Mouse (Mus musculus) neural tube, embryonic 13.5 days (tissue): Measurements from ENCODE around the gene Prss48. TPM values are rescaled to one million over a fixed set of nuclear protein-coding genes. Genes with fewer than 3 reads are reported as not detected.

Source experiments
- ATAC-seq: fragments of 200-750 bp; cut with Nextera tagmentation; 2 replicates; pipeline ENCODE4 v1.8.0; 2017; ENCODE audit warnings: low read depth, mild to moderate bottlenecking, moderate TSS enrichment, moderate library complexity
- H3K27ac ChIP-seq: fragments of 300-500 bp; sonication (generic); replicated peaks from 2 replicates; pipeline ENCODE4 v1.5.1; 2015; ENCODE audit warnings: moderate library complexity, mild to moderate bottlenecking, inconsistent platforms
- H3K27me3 ChIP-seq: fragments of 300-500 bp; sonication (generic); 2 replicates; pipeline ENCODE4 v1.6.1; 2015; ENCODE audit warnings: mild to moderate bottlenecking, inconsistent platforms
- H3K36me3 ChIP-seq: fragments of 300-500 bp; sonication (generic); 2 replicates; pipeline ENCODE4 v1.6.1; 2015; ENCODE audit warnings: mild to moderate bottlenecking, inconsistent platforms
- H3K4me1 ChIP-seq: fragments of 300-500 bp; sonication (generic); replicated peaks from 2 replicates; pipeline ENCODE4 v1.6.1; 2015; ENCODE audit warnings: inconsistent platforms
- H3K4me2 ChIP-seq: fragments of 300-500 bp; sonication (generic); 2 replicates; pipeline ENCODE4 v1.6.1; 2015; ENCODE audit warnings: inconsistent platforms, mild to moderate bottlenecking, moderate library complexity
- H3K4me3 ChIP-seq: fragments of 300-500 bp; sonication (generic); 2 replicates; pipeline ENCODE4 v1.5.1; 2015; ENCODE audit warnings: mild to moderate bottlenecking, inconsistent platforms
- H3K9ac ChIP-seq: fragments of 300-500 bp; sonication (generic); 2 replicates; pipeline ENCODE4 v1.6.1; 2015; ENCODE audit warnings: moderate library complexity, mild to moderate bottlenecking, inconsistent platforms
- H3K9me3 ChIP-seq: fragments of 300-500 bp; sonication (generic); 2 replicates; pipeline ENCODE4 v1.6.1; 2016; ENCODE audit warnings: inconsistent platforms
- WGBS: fragments of 180-500 bp; shearing (Covaris S2); methylation state at CpG from one replicate; pipeline ENCODE4 v1.1.7; 2015; 5-methylcytosine and 5-hydroxymethylcytosine counted together
- polyA plus RNA-seq: library from polyadenylated mRNA; unstranded; fragments of >200 nt; fragmentation: Nextera tagmentation; extraction: Ambion mirVana; gene quantifications from 2 replicates; pipeline ENCODE4 v1.2.1, GENCODE M21; 2015

The Prss48 gene
- polyA plus RNA-seq, 1 experiment from 2014 or later, result not detected

DNA sequence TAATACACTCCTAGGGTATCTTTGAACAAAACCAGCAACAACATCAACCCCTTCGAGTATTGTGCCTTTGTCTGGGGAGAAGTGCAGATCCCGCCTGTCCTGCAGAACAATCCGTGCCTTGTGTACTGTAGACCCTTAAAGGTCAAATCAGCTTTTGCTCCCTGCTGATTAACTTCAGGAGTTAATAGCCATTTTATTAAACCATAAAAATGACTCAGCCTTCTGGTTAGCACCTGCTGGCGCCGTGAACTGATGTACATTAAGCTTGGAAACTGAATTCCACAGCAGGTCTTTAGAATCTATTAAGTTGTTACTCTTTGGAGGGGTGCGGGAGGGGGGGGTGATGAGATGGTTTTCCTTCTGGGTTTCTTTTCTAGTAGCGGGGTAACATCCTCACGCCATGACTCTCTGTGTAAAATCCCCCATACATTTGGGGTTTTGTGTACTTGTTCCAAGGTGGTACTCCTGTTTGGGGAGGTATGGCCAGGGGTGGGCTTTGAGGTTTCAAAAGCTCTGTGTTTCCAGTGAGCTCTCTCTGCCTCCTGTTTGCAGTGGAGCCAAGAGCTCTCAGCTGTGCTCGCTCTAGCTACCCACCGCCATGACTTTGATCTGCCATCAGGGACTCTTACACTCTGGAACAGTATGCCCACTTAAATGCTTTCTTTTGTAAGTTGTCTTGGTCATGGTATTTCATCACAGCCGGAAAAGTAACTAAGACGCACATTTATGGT, 21.9 kb upstream of the Prss48 start:
- Histone ChIP-seq H3K36me3 (no peaks in the 10 kb centered on the region), H3K9me3 (no peaks in the 10 kb centered on the region), H3K27ac (no peak overlapping the region), H3K4me1 (no peaks in the 10 kb centered on the region), H3K27me3 (no peaks in the 10 kb centered on the region), H3K4me2 (no peak overlapping the region), H3K4me3 (no peak overlapping the region), H3K9ac (no peak overlapping the region)
- no peak for ATAC-seq
- 69% methylated on average over 12 of the region's 12 CpGs for WGBS

- H3K4me3 ChIP-seq, result no peak overlapping the region
- H3K27ac ChIP-seq, result no peak overlapping the region
- H3K4me2 ChIP-seq, result no peak overlapping the region
- no peak for ATAC-seq
- no peaks in the 10 kb centered on the region for H3K4me1 ChIP-seq
- no peaks in the 10 kb centered on the region for H3K36me3 ChIP-seq
- 71% methylated on average over 4 of the region's 4 CpGs for WGBS
- H3K9ac ChIP-seq, result no peak overlapping the region
- no peaks in the 10 kb centered on the region for H3K27me3 ChIP-seq
- H3K9me3 ChIP-seq, result no peaks in the 10 kb centered on the region
These were observed 19.4 kb upstream of the Prss48 start for GRCm38 (mm10) chr3:86021651-86022050.

- no peak for ATAC-seq
- Histone ChIP-seq H3K27me3 (no peaks in the 10 kb centered on the region), H3K36me3 (no peaks in the 10 kb centered on the region), H3K27ac (no peak overlapping the region), H3K9ac (no peak overlapping the region), H3K4me1 (no peaks in the 10 kb centered on the region), H3K4me3 (no peak overlapping the region), H3K9me3 (no peaks in the 10 kb centered on the region), H3K4me2 (no peak overlapping the region)
- WGBS, result 91% methylated on average over 16 of the region's 16 CpGs
These were observed 18.8 kb upstream of the Prss48 start for GRCm38 (mm10) chr3:86020921-86021650.

DNA sequence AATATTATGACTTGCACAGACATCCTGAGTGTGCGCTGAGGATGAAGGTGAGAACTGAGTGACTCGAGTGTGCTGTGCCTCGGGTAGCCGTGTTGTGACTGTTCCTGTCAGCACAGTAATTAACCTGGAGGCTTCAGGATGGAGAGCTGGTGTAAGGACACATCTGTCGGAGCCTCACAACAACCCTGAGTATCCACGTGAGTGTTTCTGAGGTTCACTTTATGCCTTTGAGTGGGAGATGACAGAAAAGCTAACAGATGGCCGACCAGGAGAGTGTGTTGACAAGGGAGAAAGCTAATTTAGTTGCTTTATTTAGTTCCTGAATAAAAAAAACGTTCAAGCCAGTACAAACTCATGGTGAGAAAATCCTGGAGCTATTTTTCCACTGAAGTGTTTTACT, 15.2 kb upstream of the Prss48 start:
- no peak overlapping the region for H3K9ac ChIP-seq
- no peak for ATAC-seq
- H3K4me3 ChIP-seq, result no peak overlapping the region
- H3K9me3 ChIP-seq, result no peaks in the 10 kb centered on the region
- no peak overlapping the region for H3K27ac ChIP-seq
- H3K4me2 ChIP-seq, result no peak overlapping the region
- no peaks in the 10 kb centered on the region for H3K4me1 ChIP-seq
- H3K27me3 ChIP-seq, result no peaks in the 10 kb centered on the region
- H3K36me3 ChIP-seq, result no peaks in the 10 kb centered on the region
- 84% methylated on average over 8 of the region's 8 CpGs for WGBS

- Histone ChIP-seq H3K4me3 (no peak overlapping the region), H3K9me3 (no peaks in the 10 kb centered on the region), H3K9ac (no peak overlapping the region), H3K4me2 (no peak overlapping the region), H3K36me3 (no peaks in the 10 kb centered on the region), H3K4me1 (no peaks in the 10 kb centered on the region), H3K27ac (no peak overlapping the region), H3K27me3 (no peaks in the 10 kb centered on the region)
- WGBS, result 96% methylated on average over 1 of the region's 1 CpGs
- ATAC-seq, result no peak
These were observed 14.7 kb upstream of the Prss48 start for GRCm38 (mm10) chr3:86016965-86017364.

DNA sequence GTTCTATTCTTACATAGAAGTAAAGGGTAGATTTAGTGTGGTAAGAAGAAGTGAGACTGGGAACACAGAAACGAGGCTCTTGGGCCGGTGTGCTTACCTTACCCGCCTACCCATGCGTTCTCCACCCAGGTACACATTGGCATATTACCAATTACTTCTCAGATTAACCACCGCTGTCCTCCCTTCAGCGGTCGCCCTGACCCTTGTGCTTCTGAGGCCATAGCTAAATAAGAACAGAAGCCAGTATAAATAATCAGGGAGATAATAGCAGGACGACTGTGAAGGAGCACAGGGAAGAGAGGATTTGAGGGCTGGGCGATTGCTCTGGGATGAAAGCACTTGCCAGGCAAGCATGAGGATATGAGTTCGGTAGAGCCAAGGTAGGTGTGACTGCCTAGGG, 11.5 kb upstream of the Prss48 start:
- Histone ChIP-seq H3K4me1 (no peaks in the 10 kb centered on the region), H3K9ac (no peak overlapping the region), H3K27me3 (no peaks in the 10 kb centered on the region), H3K4me3 (no peak overlapping the region), H3K36me3 (no peaks in the 10 kb centered on the region), H3K27ac (no peak overlapping the region), H3K9me3 (no peaks in the 10 kb centered on the region), H3K4me2 (no peak overlapping the region)
- WGBS, result 84% methylated on average over 10 of the region's 10 CpGs
- no peak for ATAC-seq

- no peak overlapping the region for H3K4me2 ChIP-seq
- H3K4me1 ChIP-seq, result no peaks in the 10 kb centered on the region
- no peak for ATAC-seq
- H3K27ac ChIP-seq, result no peak overlapping the region
- H3K27me3 ChIP-seq, result no peaks in the 10 kb centered on the region
- H3K9ac ChIP-seq, result no peak overlapping the region
- 78% methylated on average over 3 of the region's 3 CpGs for WGBS
- no peaks in the 10 kb centered on the region for H3K9me3 ChIP-seq
- H3K36me3 ChIP-seq, result no peaks in the 10 kb centered on the region; the same call in 1 of the 2 replicates
- H3K4me3 ChIP-seq, result no peak overlapping the region
These were observed 9.5 kb upstream of the Prss48 start for GRCm38 (mm10) chr3:86011833-86012232.

- Histone ChIP-seq H3K27ac (no peak overlapping the region), H3K9ac (no peak overlapping the region), H3K36me3 (no peaks in the 10 kb centered on the region; the same call in 1 of the 2 replicates), H3K9me3 (no peaks in the 10 kb centered on the region), H3K4me3 (no peak overlapping the region), H3K4me2 (no peak overlapping the region), H3K4me1 (no peaks in the 10 kb centered on the region), H3K27me3 (no peaks in the 10 kb centered on the region)
- ATAC-seq, result no peak
- 86% methylated on average over 6 of the region's 6 CpGs for WGBS
These were observed 9.1 kb upstream of the Prss48 start for GRCm38 (mm10) chr3:86011373-86011772.

DNA sequence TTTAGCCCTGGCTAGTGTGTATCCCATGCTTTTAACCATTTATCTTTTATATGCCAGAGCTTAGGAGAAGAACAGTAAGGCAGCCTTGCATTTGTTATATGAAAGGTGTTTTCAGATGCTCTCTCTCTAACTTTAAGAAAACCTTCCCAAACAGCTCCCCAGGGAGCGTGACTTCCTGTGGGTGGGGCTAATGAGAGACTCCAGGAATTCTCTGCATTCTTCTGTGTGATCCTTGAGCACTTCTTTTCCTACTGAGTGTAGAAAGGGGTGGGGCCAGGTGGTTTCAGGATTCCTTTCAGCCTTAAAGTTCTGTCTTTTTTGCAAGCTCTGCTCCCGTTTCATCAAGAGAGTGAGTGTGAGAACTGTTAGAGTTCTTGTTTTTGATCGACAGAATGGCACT, 8.3 kb upstream of the Prss48 start:
- Histone ChIP-seq H3K36me3 (no peaks in the 10 kb centered on the region; the same call in 1 of the 2 replicates), H3K27ac (no peak overlapping the region), H3K4me3 (no peak overlapping the region), H3K27me3 (no peaks in the 10 kb centered on the region), H3K4me2 (no peak overlapping the region), H3K4me1 (no peaks in the 10 kb centered on the region), H3K9me3 (no peaks in the 10 kb centered on the region), H3K9ac (no peak overlapping the region)
- no peak for ATAC-seq
- WGBS, result 73% methylated on average over 3 of the region's 3 CpGs

- Histone ChIP-seq H3K36me3 (no peaks in the 10 kb centered on the region; the same call in 1 of the 2 replicates), H3K9ac (no peak overlapping the region), H3K9me3 (no peaks in the 10 kb centered on the region), H3K4me1 (no peaks in the 10 kb centered on the region), H3K4me2 (no peak overlapping the region), H3K27ac (no peak overlapping the region), H3K4me3 (no peak overlapping the region), H3K27me3 (no peaks in the 10 kb centered on the region)
- no peak for ATAC-seq
- 85% methylated on average over 10 of the region's 10 CpGs for WGBS
These were observed 2.5 kb upstream of the Prss48 start for GRCm38 (mm10) chr3:86004751-86005150.

- Histone ChIP-seq H3K27ac (no peak overlapping the region), H3K4me3 (no peak overlapping the region), H3K9me3 (no peaks in the 10 kb centered on the region), H3K4me2 (no peak overlapping the region), H3K4me1 (no peaks in the 10 kb centered on the region), H3K9ac (no peak overlapping the region), H3K36me3 (no peaks in the 10 kb centered on the region), H3K27me3 (no peaks in the 10 kb centered on the region)
- no peak for ATAC-seq
- WGBS, result 91% methylated on average over 5 of the region's 5 CpGs
These were observed 649 bp upstream of the Prss48 start for GRCm38 (mm10) chr3:86002940-86003339.

DNA sequence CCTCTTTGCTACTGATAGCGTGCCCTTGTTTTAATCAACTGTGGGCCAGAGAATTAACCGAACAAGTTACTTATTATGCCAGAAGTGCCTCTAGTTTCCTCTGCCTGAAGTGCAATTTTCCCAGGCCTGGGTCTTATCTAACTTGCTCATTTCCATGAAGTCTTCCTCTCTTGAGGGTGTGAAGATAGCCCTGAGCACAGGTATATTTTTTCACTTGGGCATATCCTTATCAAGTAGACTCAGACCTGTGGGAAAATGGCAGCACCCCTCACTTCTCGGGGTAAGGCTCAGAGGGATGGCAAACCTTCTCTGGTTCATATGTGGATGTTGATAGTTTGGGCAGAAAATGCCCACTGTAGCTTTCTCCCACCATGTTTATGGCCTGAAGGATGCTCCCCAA, 1.0 kb downstream of the Prss48 start:
- no peaks in the 10 kb centered on the region for H3K9me3 ChIP-seq
- H3K4me2 ChIP-seq, result no peak overlapping the region
- ATAC-seq, result no peak
- no peak overlapping the region for H3K4me3 ChIP-seq
- no peaks in the 10 kb centered on the region for H3K27me3 ChIP-seq
- WGBS, result 94% methylated on average over 3 of the region's 3 CpGs
- no peaks in the 10 kb centered on the region for H3K36me3 ChIP-seq
- H3K4me1 ChIP-seq, result no peaks in the 10 kb centered on the region
- no peak overlapping the region for H3K27ac ChIP-seq
- H3K9ac ChIP-seq, result no peak overlapping the region
